Mouse (Mus musculus) megakaryocyte, adult 5-6 weeks (primary cell): ENCODE results near the gene Jsrp1. TPM values are rescaled to one million over a fixed set of nuclear protein-coding genes. Genes with fewer than 3 reads are reported as not detected.

Experiments
- ATAC-seq: 2 replicates; pipeline ENCODE4 v1.8.0; 2016; ENCODE audit warnings: mild to moderate bottlenecking, inconsistent platforms; ENCODE audit not compliant: poor library complexity, severe bottlenecking
- total RNA-seq, 2 experiments: library from RNA; stranded (forward) in 1 of 2; stranded (reverse) in 1 of 2; fragments of 153-499, 151-499 nt in 1 of 2; fragments of 221-1000, 200-1000 nt in 1 of 2; gene quantifications; 2 replicates each; pipeline versions ENCODE4 v1.2.3 to v1.2.4; 2015 to 2017

Jsrp1 gene
- total RNA-seq, 2 experiments from 2014 or later = not detected

GRCm38 (mm10) chr10:80793803-80794202, 19.5 kb downstream of the Jsrp1 start:
- ATAC-seq = no peak

GRCm38 (mm10) chr10:80793033-80793784, 20.1 kb downstream of the Jsrp1 start:
- ATAC-seq = no peak

GRCm38 (mm10) chr10:80792175-80793032, 20.9 kb downstream of the Jsrp1 start:
- ATAC-seq = peak; percentile 52

GRCm38 (mm10) chr10:80791476-80792174, 21.7 kb downstream of the Jsrp1 start:
- no peak for ATAC-seq

- no peak for ATAC-seq
These were observed 22.4 kb downstream of the Jsrp1 start for GRCm38 (mm10) chr10:80790761-80791404.

- ATAC-seq = no peak
These were observed 25.8 kb downstream of the Jsrp1 start for GRCm38 (mm10) chr10:80787517-80787916.

GRCm38 (mm10) chr10:80785963-80786362, 27.3 kb downstream of the Jsrp1 start:
- ATAC-seq = no peak

GRCm38 (mm10) chr10:80784871-80785270, 28.4 kb downstream of the Jsrp1 start:
- ATAC-seq = no peak

- no peak for ATAC-seq
These were observed 29.0 kb downstream of the Jsrp1 start for GRCm38 (mm10) chr10:80784302-80784701.

GRCm38 (mm10) chr10:80779565-80779964, 33.7 kb downstream of the Jsrp1 start:
- ATAC-seq = no peak

GRCm38 (mm10) chr10:80777123-80777522, 36.2 kb downstream of the Jsrp1 start:
- no peak for ATAC-seq

GRCm38 (mm10) chr10:80776358-80776869, 36.9 kb downstream of the Jsrp1 start:
- no peak for ATAC-seq

GRCm38 (mm10) chr10:80775731-80776130, 37.6 kb downstream of the Jsrp1 start:
- no peak for ATAC-seq

GRCm38 (mm10) chr10:80774981-80775380, 38.3 kb downstream of the Jsrp1 start:
- ATAC-seq = no peak

- ATAC-seq = peak; percentile 88
These were observed 38.7 kb downstream of the Jsrp1 start for GRCm38 (mm10) chr10:80774549-80774948.

- no peak for ATAC-seq
These were observed 39.5 kb downstream of the Jsrp1 start for GRCm38 (mm10) chr10:80773816-80774215.

- ATAC-seq = no peak
These were observed 44.9 kb downstream of the Jsrp1 start for GRCm38 (mm10) chr10:80768365-80768764.

GRCm38 (mm10) chr10:80766161-80766815, 47.0 kb downstream of the Jsrp1 start:
- ATAC-seq = no peak

GRCm38 (mm10) chr10:80765746-80766145, 47.6 kb downstream of the Jsrp1 start:
- ATAC-seq = no peak

GRCm38 (mm10) chr10:80763502-80763901, 49.8 kb downstream of the Jsrp1 start:
- ATAC-seq = peak; percentile 82
